Mouse (Mus musculus): Measurements from ENCODE around the gene Tpgs1.
"Not testable (repeated sequence)": the region's sequence is repeated elsewhere in the genome, so short reads cannot be mapped to it uniquely, and the experiment has no call there.

Tpgs1 gene

DNA sequence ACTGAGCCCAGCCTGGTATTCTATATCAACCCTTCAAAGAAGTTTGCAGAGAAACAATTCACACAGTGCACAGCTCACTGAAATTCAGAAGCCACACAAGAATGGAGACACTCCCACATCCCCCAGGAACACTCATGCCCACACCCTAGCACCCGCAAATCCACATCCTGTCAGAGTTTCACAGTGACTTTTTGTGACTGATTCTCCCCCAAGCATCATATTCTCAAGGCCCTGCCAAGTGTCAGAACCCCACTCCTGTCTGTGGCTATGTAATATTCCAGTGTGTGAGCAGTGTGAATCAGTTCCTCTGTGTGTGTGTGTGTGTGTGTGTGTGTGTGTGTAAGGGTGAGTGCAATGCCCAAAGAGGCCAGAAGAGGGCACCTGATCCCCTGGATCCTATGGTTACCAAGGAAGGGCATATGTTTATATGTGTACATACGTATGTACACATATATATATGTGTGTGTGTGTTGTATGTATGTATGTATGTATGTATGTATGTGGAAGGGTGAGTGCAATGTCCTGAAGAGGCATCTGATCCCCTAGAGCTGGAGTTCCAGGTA, 22.9 kb downstream of the Tpgs1 start:
- no peak for DNase-seq (ENCODE audit: low spot score in 2 of 2)

DNA sequence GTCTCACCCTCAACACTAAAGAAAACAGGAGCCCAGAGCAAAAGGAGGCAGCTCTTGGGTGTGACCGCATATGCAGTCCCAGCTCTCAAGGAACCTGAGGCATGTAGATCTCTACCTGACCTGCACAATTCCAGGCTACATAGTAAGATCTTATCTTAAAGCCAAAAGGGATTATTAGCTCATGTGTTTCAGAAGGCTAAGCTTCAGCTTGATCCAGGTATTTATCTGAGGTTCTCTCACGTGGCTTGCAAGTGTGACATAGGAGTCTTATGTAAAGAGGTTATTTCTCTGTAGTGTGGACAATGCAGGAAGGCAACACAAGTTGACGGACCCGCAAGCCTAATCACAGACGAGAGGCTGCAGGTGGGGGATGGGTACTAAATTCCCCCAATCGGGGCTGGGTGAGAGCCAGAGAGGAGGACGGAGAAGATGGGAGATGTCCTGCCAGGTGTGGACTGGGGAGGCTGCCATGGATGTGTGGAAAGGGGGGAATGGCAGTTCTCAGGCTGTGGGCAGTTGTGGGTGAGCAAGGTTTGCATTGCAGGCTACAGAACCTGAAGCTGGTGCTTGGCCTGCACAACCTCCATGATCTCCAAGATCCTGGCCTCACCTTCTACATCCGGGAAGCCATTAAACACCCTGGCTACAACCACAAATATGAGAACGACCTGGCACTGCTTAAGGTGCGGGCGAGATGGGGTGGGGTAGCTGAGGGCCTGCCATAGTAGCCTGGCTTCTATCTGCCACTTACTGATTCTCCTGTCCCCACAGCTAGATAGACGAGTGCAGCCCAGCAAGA, 24.6 kb downstream of the Tpgs1 start:
- no peak for DNase-seq (ENCODE audit: low spot score in 2 of 2)

DNA sequence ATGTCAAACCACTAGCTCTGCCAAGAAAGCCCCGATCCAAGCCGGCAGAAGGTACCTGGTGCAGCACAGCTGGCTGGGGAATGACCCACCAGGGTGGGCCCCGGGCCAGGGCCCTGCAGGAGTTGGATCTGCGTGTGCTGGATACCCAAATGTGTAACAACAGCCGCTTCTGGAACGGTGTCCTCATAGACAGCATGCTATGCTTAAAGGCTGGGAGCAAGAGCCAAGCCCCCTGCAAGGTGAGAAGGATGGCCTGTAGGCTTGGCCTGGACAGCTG, 25.1 kb downstream of the Tpgs1 start:
- no peak for DNase-seq (ENCODE audit: low spot score in 2 of 2)

DNA sequence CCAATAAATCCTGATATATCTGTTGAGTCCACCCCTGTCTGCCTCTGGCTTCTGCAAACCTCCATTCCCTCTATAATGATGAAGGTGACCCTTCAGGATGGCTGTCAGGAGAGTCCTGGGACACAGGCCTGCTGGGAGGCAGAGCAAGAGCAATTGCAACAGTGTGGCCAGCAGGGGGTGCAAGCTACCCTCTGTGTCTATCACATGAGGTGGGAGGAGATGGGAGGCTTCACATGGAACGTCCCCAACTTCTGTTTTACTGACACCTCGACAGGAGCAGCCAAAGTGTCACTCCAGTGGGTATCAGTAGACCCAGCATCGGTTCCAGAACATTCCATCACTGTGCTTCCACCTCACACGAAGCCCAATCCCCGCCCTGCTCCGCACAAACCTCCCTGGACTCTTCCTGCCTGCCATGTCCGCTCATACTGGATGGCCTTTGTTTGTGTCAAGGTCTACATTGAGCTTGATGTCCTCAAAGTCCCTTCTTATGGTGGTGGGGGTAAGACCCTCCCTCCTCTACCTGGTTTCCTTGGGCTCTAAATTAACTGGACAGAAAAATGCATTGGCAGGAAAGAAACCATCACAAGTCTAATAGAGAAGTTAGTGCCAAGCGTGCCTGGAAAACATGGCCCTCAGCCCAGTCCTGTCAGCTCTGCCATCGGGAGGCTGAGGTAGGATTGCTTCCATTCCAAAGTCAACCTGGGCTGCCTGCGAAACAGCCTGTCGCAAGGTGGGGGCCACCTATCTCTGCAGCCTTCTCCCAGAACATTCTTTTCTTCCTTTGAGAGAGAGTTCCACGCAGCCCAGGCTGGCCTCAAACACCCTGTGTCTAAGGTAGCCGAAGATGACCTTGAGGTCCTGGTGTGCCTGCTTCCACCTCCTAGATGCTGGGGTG, 26.3 kb downstream of the Tpgs1 start:
- DNase-seq (ENCODE audit: low spot score in 2 of 2), result no peak

DNA sequence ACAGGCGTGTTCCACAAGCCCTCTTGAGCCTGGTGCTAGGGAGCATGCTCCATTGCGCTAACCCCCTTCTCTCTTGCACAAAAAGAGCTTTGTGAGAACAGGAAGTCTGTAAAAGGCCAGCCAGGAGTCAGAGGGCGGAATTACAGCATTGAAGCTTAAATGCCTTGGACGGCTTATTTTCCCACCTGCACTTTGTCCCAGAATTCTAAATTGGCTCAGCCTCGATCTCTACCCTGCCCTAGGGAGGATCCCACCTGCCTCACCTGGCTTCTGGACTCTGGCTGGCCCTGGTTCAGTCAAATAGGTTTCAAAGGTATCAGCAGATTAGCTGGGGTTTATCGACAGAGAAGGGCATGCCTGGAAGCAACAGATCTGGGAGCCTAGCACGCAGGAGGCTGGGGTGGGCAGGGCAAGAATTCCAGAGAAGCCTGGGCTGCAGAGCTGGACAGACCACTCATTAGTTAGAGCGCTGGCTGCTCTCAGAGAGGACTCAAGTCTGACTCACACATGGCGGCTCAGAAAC, 27.0 kb downstream of the Tpgs1 start:
- DNase-seq (ENCODE audit: low spot score in 2 of 2), result no peak

DNA sequence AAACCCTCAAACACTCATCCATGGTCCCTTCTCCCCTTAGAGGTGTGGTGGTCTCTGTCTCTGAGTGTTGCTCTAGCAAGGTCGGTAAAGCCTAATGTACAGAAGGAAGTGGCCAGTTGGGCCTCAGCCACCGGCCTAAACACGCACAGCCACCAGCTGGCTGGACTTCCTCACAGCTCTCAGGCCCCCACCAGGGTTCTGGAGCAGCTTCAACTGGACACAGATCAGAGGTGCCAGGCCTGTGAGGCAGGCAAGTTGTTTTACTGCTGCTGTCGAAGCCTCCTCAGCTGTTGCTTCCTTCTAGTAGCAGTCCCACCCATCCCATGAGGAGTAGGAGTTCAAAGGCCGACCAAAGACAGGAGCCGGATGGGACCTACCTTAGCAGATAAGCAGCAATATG, 28.7 kb downstream of the Tpgs1 start:
- no peak for DNase-seq (ENCODE audit: low spot score in 2 of 2)

DNA sequence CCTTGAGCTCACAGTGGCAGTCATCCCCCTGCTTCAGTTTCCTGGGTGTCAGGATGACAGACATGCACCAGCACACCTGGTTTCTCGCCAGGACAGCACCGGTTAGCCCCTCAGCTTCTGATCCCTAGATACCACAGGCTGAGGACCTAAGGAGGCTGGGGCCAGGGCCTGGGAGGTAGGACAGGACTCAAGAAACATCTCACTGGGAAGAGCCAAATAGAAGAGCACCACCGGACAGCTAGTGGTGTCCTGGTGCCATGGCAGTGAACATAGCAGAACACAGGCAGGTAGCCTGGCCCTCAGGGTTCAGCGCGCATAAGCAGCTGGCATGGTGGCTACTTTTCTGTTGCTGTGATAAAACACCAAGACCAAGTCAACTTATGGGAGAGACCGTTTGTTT, 29.3 kb downstream of the Tpgs1 start:
- no peak for DNase-seq (ENCODE audit: low spot score in 2 of 2)

DNA sequence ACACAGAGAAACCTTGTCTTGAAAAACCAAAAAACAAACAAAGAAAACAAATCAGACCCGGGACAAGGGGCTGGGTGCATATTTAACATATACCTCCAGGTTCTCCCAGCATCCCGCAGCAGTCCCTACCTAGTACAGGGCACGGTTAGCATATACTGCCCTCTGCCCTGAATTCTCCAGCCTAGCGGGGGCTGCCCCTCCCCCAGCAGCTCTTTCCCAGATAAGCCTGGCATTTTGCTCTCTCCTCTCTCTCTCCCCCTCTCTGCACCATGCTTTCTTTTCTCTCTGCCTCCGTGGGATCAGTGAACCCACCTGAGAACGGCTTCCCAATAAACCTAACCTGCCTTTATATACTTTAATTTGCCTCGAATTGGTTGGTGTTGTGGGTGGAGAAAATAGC, 31.5 kb downstream of the Tpgs1 start:
- no peak for DNase-seq (ENCODE audit: low spot score in 2 of 2)

DNA sequence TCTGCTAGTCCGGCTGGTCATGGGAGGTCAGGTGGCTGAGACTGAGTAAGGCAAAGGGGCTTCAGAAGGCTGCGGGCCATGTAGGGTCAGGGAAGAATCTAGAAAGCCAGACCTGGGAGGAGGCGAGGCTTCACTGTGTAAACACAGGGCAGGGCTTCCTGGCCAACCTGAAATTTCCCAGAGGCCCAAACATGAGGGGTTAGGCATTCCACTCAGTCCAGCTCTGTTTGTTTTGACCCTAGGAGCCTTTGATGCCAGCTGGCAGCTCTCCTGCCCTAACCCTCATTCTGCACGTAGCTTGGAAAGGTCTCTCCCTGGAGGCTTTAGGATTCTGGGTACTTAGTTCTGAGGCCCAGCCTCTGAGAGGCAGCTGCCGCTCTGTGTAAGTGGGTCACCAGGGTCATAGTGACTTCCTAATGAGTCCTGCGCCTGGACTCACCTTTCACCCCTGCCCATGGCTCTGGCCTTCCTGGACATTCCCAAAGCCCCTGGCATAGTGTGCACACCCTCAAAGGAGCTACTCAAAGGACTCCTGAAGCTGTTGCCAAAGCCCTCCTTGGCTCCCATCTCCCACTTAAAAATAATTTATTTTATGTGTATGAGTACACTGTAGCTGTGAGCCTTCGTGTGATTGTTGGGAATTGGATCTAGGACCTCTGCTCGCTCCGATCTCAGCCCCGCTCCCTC, 32.4 kb downstream of the Tpgs1 start:
- DNase-seq (ENCODE audit: low spot score in 2 of 2), result no peak

DNA sequence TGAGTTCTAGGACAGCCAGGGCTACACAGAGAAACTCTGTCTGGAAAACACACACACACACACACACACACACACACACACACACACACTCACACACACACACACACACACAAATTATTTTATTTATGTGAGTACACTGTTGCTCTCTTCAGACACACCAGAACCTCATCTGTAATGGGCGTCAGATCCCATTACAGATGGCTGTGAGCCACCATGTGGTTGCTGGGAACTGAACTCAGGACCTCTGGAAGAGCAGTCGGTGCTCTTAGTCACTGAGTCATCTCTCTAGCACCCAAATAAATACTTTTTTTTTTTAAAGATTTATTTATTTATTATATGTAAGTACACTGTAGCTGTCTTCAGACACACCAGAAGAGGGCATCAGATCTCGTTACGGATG, 33.8 kb downstream of the Tpgs1 start:
- DNase-seq (ENCODE audit: low spot score in 2 of 2), result not testable (repeated sequence)

DNA sequence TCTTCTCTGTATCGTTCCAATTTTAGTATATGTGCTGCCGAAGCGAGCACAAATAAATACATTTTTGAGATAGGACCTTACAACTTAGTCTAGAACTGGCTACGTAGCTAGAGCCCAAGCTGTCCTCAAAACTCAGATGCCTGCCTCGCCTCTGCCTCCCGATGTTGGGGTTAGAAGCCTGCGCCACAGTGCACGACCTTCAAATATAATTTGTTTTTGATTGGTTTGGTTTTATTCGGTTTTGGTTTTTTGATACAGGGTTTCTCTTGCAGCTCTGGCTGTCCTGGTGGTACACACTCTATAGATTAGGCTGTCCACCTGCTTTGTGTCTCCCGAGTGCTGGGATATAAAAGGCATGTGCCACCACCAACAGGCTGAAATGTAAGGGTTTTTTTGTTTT, 34.4 kb downstream of the Tpgs1 start:
- DNase-seq (ENCODE audit: low spot score in 2 of 2), result no peak

DNA sequence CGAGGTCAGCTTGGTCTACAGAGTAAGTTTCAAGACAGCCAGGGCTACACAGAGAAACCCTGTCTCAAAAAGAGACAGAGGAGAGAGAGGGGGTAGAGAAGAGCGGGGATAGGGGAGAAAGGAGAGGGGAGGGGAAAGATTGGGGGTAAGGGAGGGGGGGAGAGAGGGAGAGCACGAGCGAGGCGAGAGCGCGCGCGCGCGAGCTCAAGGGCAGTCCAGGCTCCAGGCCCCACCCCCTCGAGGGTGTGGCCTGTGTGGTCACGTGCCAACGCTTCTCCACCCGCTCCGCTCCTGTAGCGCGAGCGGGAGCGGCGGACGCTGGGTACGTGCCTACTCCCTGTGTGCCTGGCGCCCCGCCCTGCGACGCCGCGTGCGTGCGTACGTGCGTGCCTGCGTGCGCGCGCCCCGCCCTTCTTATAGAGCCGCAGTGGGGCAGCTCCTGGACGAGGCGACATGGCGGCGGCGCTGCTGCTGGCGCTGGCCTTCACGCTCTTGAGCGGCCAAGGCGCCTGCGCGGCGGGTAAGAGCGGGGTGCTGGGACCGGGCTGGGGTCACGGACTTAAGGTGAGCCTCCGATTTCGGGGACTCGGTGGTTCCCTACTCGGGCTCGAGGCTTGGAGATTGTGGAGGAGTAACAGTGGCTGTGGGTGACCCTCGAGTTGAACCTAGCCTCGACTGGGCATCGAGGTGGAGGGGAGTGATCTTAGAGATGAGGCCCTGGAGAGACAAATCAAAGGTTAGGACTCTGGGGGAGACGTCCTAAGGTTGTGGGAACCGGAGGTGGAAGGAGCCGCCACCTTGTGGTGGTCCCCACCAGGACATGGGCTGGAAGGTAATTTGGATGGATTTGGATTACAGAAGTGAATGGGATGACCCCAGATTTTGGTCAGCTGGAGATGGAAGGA, 35.1 kb downstream of the Tpgs1 start, which contains the start of gene Bsg:
Gene Bsg, plus strand, starts transcription at position 427 of the 905 bp plus-strand sequence.
- DNase-seq (ENCODE audit: low spot score in 2 of 2), result peak; percentile 99

DNA sequence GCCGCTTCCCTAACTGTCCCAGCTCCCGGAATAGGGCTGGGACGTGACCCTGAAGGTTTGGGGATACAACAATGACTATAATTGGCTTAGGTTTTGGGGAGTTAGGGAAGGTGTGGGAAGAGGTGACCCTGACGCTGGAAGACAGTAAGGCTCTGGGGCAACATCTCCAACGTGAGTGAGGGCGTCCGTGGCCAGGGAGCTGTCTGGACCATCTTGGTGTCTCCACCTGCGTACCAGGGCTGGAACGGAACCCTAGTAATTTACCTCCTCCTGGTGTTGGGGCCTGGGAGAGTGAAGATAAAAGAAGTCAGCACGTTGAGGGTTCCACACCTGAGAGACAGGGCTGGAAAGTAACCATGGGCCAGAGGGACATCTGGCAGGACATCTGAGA, 35.8 kb downstream of the Tpgs1 start:
- DNase-seq (ENCODE audit: low spot score in 2 of 2), result no peak

DNA sequence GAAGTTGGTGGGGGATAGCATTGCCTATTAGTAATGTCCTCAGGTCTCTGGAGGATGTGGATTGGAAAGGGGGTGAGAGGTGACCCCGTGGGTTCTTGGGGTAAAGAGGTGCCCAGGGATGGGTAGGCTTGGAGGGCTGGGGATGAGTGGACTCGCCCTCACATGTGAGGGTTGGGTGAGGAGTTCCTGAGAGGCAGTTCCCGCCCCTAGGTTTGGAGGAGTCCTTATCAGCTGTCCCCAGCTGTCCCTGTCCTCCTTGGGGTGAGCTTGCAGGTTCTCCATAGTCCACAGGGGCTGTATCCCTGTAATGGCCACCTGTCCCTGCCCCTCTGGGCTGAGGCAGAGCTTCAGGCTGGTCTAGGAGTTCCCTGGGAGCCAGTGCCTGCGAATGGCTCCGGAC, 36.8 kb downstream of the Tpgs1 start:
- DNase-seq (ENCODE audit: low spot score in 2 of 2), result no peak

DNA sequence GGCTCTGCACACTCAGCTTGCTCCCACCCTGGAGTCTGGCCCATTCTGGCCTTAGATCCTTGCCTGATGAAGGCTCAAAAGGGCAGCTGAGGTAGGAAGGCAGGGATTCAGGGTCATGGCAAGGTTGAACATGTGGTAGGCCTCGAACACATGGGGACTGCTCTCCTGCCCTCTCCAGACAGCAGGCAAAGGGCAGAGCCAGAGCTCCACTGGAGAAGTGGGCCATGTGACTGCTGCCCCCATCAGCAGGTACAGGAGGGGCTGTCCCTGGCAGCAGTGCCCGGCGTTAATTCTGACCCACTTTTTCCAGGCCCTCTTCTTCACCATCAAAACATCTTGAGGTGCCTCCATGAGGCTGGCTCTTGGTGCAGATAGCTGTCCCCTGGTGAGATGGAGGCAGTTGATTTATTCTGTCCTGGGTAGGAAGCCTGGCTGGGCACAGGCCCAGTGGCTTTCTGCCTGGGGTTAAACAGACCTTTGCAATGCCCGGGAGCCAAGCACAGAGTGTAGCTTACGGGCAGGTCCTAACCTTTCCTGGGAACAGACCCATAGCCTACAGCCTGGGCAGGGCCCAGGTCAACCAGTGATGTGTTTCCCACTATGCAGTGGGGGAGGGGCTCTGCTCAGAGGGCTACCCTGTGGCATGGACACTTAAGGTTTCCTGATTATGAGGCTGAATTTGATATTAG, 37.4 kb downstream of the Tpgs1 start:
- no peak for DNase-seq (ENCODE audit: low spot score in 2 of 2)

DNA sequence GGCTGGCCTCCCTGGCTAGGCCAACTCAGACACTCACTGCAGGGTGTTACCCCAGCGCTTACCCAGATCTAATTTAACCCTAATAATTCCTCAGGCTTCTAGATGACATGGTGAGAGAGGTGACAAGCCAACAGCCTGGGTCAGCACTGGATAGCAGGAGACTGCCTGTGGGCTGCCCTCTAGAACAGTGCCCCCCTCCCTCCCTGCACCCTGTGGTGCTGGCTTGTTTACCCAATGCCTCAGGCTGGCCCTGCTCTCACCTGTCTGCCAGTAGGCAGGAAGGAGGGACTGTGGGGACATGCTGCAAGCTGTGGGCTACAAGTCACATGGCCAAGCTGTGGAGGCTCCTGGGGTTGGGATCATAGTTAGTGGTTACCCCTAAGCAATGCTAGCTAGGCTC, 38.0 kb downstream of the Tpgs1 start:
- no peak for DNase-seq (ENCODE audit: low spot score in 2 of 2)

DNA sequence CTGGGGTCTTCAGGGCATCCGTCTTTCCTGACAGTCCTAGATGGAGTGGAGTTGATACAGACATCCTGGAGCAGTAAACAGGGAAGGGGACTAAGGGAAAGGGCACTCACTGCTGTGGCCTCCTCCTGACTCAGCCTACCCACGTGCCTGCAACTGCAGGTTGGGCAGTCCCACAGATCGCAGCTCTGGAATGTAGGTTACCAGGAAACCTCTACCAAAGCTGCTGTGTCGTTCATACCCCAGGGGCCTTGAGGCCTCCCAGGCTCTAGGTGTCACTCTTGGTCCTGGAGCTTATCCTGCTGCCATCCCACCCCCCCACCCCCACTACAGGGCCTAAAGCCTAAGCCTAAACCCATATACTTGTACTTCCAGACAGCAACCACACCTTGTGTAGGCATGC, 38.6 kb downstream of the Tpgs1 start:
- DNase-seq (ENCODE audit: low spot score in 2 of 2), result no peak

DNA sequence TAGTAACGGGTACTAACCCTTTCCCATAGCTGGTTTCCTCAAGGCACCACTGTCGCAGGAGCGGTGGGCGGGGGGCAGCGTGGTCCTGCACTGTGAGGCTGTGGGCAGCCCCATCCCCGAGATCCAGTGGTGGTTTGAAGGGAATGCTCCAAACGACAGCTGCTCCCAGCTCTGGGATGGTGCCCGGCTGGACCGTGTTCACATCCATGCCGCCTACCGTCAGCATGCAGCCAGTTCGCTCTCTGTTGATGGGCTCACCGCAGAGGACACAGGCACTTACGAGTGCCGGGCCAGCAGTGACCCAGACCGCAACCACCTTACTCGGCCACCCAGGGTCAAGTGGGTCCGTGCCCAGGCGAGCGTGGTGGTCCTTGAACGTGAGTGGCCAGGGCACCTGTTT, 39.5 kb downstream of the Tpgs1 start:
- no peak for DNase-seq (ENCODE audit: low spot score in 2 of 2)

DNA sequence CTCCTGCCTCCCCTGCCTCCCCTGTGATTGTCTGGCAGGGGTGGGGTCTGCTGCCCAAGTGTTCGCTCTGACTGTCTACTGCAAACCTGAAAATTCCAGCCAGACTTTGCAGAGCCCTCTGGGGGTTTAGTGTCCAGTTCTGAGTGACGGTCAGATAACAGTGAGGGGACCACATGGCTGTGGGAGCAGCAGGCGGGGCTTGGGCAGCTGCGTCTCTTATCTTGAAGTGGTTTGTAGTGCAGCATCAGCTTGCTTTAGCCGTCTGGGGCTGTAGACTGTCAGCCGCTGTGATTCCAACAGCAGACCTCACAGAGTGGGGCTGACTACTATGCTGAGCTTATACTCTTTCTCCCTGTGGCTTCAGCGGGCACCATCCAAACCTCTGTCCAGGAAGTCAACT, 40.1 kb downstream of the Tpgs1 start:
- no peak for DNase-seq (ENCODE audit: low spot score in 2 of 2)

DNA sequence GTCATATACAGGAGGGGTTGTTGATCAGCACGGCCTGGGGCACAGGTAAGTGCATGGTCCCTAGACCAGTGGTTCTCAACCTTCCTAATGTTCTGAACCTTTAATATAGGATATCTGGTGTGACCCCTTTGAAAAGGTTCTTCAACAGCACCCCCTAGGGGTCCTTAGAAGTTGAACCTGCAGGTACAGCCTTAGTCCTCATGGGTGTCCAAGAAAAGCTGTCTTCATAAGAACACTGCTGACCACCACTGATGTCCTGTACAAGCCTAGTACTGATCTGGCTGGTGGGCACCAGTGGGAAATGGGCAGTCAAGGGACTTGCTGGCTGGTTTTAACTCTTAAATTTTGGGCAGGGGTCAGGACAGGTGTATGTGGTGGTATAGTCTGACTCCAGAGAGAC, 42.9 kb downstream of the Tpgs1 start:
- DNase-seq (ENCODE audit: low spot score in 2 of 2), result no peak
